Mouse (Mus musculus) lung, adult 2 months (tissue): ENCODE measurements at regions not wholly inside any gene's neighbourhood (a gene's known extent, or its start where the extent isn't known, plus 50 kb on each side); places are given as distances from the start of the nearest gene placed in this dataset.

Experiments
- DNase-seq: peaks from one replicate; pipeline ENCODE4 v3.0.0; 2022
- H3K4me1 ChIP-seq: fragments of 200-500 bp; 2 replicates; pipeline ENCODE4 v1.6.1; 2011; ENCODE audit warnings: low read length; ENCODE audit not compliant: control insufficient read depth, insufficient read depth
- H3K4me3 ChIP-seq: fragments of 200-500 bp; replicated peaks from 2 replicates; pipeline ENCODE3; 2011; ENCODE audit warnings: low read depth, mild to moderate bottlenecking, control low read depth, low read length; ENCODE audit errors: extremely low read depth
- CTCF ChIP-seq: fragments of 200-500 bp; IDR thresholded peaks from 2 replicates; pipeline ENCODE4 v1.5.1; 2011; ENCODE audit warnings: mild to moderate bottlenecking, low read length, control low read depth; ENCODE audit not compliant: insufficient read depth
- POLR2A ChIP-seq: fragments of 200-500 bp; IDR thresholded peaks from 2 replicates; pipeline ENCODE4 v1.6.1; 2011; ENCODE audit warnings: low read depth, mild to moderate bottlenecking, control low read depth, low read length, borderline replicate concordance; ENCODE audit errors: extremely low read depth
- WGBS: fragments of 180-500 bp; shearing (Covaris S2); methylation state at CpG from one replicate; pipeline ENCODE4 v1.1.7; 2018; 5-methylcytosine and 5-hydroxymethylcytosine counted together

- 65% methylated on average over 2 of the region's 2 CpGs for WGBS
- H3K4me1 ChIP-seq = no peaks in the 10 kb centered on the region
- H3K4me3 ChIP-seq = no peak overlapping the region
- DNase-seq = no peak
- TF ChIP-seq CTCF (no peak), POLR2A (no peak)
These were observed 219.5 kb downstream of the Rps15a start for GRCm38 (mm10) chr7:117896528-117896927.

GRCm38 (mm10) chr7:117887288-117887687 lies 228.7 kb downstream of the Rps15a start:
- H3K4me1 ChIP-seq = no peaks in the 10 kb centered on the region
- TF ChIP-seq CTCF (no peak), POLR2A (no peak)
- DNase-seq = no peak
- 67% methylated on average over 6 of the region's 6 CpGs for WGBS
- no peak overlapping the region for H3K4me3 ChIP-seq

GRCm38 (mm10) chr7:117882803-117883202 lies 233.2 kb downstream of the Rps15a start:
- TF ChIP-seq CTCF = peak; percentile 80
- no peak for TF ChIP-seq POLR2A
- Histone ChIP-seq H3K4me3 (no peak overlapping the region), H3K4me1 (no peaks in the 10 kb centered on the region)
- WGBS = 5% methylated on average over 13 of the region's 13 CpGs
- peak; percentile 40 for DNase-seq

- no peaks in the 10 kb centered on the region for H3K4me1 ChIP-seq
- H3K4me3 ChIP-seq = no peak overlapping the region
- TF ChIP-seq CTCF (no peak), POLR2A (no peak)
- 63% methylated on average over 7 of the region's 7 CpGs for WGBS
- DNase-seq = no peak
These were observed 237.1 kb downstream of the Rps15a start for GRCm38 (mm10) chr7:117878903-117879302.

GRCm38 (mm10) chr7:117875241-117875640 lies 240.7 kb downstream of the Rps15a start:
- Histone ChIP-seq H3K4me3 (no peak overlapping the region), H3K4me1 (no peaks in the 10 kb centered on the region)
- WGBS = 69% methylated on average over 2 of the region's 2 CpGs
- TF ChIP-seq POLR2A (no peak), CTCF (no peak)
- DNase-seq = no peak

- H3K4me1 ChIP-seq = no peaks in the 10 kb centered on the region
- TF ChIP-seq CTCF = no peak
- TF ChIP-seq POLR2A = no peak
- no peak overlapping the region for H3K4me3 ChIP-seq
- DNase-seq = no peak
- WGBS = 62% methylated on average over 6 of the region's 6 CpGs
These were observed 256.6 kb downstream of the Rps15a start for GRCm38 (mm10) chr7:117859419-117859818.

GRCm38 (mm10) chr7:117855955-117856354 lies 260.0 kb downstream of the Rps15a start:
- no peaks in the 10 kb centered on the region for H3K4me1 ChIP-seq
- no peak for DNase-seq
- 76% methylated on average over 5 of the region's 5 CpGs for WGBS
- TF ChIP-seq CTCF (no peak), POLR2A (no peak)
- H3K4me3 ChIP-seq = no peak overlapping the region

- 51% methylated on average over 4 of the region's 4 CpGs for WGBS
- no peak for TF ChIP-seq CTCF
- no peak for TF ChIP-seq POLR2A
- no peak for DNase-seq
- no peak overlapping the region for H3K4me3 ChIP-seq
- H3K4me1 ChIP-seq = no peaks in the 10 kb centered on the region
These were observed 262.3 kb downstream of the Rps15a start for GRCm38 (mm10) chr7:117853716-117854115.

- H3K4me3 ChIP-seq = no peak overlapping the region
- TF ChIP-seq POLR2A (no peak), CTCF (no peak)
- 62% methylated on average over 2 of the region's 2 CpGs for whole genome bisulfite sequencing
- H3K4me1 ChIP-seq = no peaks in the 10 kb centered on the region
- DNase-seq = no peak
These were observed 263.1 kb downstream of the Rps15a start for GRCm38 (mm10) chr7:117852866-117853265.

GRCm38 (mm10) chr7:117850822-117851221 lies 265.2 kb downstream of the Rps15a start:
- H3K4me3 ChIP-seq = no peak overlapping the region
- WGBS = 91% methylated on average over 6 of the region's 6 CpGs
- TF ChIP-seq POLR2A = no peak
- TF ChIP-seq CTCF = no peak
- DNase-seq = no peak
- no peaks in the 10 kb centered on the region for H3K4me1 ChIP-seq

- TF ChIP-seq CTCF = no peak
- TF ChIP-seq POLR2A = no peak
- H3K4me1 ChIP-seq = no peaks in the 10 kb centered on the region
- 72% methylated on average over 5 of the region's 5 CpGs for WGBS
These were observed 269.9 kb downstream of the Rps15a start for GRCm38 (mm10) chr7:117846041-117846440.

More at GRCm38 (mm10) chr7:117846041-117846440, 269.9 kb downstream of the Rps15a start:
- no peak overlapping the region for H3K4me3 ChIP-seq
- no peak for DNase-seq
